Mouse (Mus musculus): ENCODE data around the gene Aaas. TPM values are rescaled to one million over a fixed set of nuclear protein-coding genes. Genes with fewer than 3 reads are reported as not detected.
A peak's percentile ranks its signal among the peaks of the same experiment; 100 is the strongest.
"Not testable (repeated sequence)": the region's sequence is repeated elsewhere in the genome, so short reads cannot be mapped to it uniquely, and the experiment has no call there.

Aaas gene
- total RNA-seq, 1 experiment from 2014 or later, result 24.0 TPM

DNA sequence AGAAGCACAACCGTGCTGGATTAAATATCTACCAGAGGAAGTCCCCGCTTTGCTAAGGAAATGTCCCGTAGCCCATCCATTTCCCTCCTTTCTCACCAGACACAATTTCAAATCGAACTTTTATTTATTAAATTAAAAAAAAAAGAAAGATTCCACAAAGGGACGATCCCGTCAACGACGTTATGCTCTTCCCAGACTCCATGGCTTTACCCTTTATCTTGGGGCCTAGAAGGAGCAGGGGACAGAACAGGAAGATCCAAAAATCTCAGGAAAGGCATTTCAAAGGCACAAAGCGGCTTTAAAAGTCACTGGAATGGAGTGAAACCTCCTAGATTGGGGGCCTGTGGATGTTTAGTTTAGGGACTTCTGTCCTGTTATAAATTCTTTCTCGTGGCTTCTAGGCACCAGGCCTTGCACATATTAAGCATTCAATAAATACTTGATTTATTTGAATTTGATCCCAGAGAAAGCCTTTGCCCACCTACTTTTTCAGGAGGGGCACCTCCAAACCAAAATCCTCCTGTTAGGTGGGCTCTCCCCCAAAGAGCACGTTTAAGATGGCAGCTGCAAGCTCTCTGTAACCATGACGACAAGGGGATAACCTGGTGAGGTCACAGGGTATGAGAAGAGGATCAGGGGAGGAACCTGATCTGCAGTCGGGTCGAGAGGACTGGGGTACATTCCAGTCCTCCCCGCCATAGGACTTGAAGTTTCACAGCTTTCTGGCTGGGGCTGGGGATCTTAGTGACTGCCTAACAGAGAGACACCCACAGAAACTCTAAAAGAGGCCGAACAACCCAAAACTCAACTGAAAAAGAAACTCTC is 6.1 kb upstream of the Aaas start:
- DNase-seq, result no peak

DNA sequence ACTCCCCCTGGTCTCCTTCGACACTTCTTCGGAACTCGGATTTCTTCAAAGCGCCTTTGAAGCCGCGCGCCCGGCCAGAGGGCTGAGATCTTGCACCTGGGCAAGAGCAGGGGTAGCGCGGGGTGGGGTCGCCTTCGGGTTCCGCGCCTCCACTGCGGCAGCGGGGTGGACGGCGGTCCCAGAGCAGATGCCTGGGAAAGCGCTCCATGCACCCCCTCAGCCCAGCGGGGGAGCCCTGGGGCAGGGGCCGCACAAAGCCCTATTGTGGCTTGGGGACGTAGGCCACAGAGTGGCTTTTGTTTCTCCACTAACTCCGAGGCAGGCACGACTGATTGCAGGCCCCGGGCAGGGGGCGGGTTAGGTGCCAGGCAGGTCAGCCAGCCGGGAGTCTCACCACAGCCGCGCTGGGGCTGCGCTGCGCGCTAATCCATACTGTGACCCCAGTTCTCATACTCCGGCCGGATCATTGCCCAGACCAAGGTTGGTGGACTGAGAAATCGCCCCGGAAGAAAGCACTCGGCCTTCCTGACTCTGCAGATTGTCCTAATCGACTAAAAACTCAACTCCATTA is 5.4 kb upstream of the Aaas start:
- no peak for DNase-seq

GRCm38 (mm10) chr15:102355134-102355870 is 4.7 kb upstream of the Aaas start:
- peak; percentile 57 for DNase-seq

DNA sequence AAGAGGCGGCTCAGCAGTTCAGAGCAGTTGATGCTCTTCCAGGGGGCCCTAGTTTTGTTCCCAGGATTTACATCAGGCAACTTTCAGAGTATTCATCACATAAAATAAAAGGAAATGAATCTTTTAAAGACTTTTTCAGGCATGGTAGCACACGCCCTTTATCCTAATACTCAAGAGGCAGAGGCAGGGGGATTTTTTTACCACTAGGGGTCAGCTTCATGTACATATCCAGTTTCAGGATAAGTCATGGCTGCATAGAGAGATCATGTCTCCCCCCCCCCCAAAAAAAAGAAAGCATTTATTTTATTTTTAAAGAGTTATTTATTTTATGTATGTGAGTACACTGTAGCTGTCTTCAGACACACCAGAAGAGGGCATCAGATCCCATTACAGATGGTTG is 3.4 kb upstream of the Aaas start:
- no peak for DNase-seq

GRCm38 (mm10) chr15:102352177-102352576 is 1.6 kb upstream of the Aaas start:
- DNase-seq, result no peak

- DNase-seq, result no peak
Observed at GRCm38 (mm10) chr15:102350942-102351291, 346 bp upstream of the Aaas start.

- no peak for DNase-seq
Observed at GRCm38 (mm10) chr15:102346444-102346843, 4.1 kb downstream of the Aaas start.

- no peak for DNase-seq
Observed at GRCm38 (mm10) chr15:102344490-102344889, 6.1 kb downstream of the Aaas start.

- peak; percentile 45 for DNase-seq
Observed at GRCm38 (mm10) chr15:102341580-102341979, 9.0 kb downstream of the Aaas start.

DNA sequence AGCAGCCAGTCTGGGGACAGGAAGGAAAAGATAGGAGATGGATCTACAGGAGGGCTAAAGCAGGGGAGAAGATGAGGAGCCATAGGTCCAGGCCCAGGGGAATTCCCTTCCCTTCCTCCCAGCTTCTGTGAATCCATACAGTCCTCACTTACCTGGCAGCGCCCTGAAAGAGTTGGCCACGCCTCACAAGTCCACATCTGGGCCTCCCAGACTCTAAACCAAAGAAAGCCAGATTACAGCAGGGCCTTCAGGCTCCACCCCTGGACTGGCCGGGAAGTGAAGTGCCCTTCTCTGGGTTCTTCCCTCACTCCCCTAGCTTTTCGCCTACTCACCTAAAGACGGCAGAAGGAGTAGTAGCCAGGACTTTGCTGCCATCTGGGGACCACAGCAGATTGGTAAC is 11.0 kb downstream of the Aaas start:
- DNase-seq, result no peak

DNA sequence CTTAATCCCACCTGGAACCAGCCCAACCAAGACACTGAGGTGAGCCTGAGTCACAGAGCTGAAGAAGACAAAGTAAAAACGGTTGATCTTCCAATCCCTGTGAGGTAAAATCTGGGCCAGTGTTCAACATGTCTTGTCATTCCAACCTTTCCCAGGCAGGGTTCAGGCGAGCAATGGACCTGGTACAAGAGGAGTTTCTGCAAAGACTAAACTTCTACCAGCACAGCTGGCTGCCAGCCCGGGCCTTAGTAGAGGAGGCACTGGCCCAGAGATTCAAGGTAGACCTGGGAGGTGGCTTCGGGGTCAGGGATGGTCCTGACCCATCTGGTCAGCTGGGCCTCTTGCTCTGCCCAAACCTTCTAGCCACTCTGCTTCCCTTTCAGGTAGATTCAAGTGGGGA is 13.6 kb downstream of the Aaas start:
- no peak for DNase-seq

DNA sequence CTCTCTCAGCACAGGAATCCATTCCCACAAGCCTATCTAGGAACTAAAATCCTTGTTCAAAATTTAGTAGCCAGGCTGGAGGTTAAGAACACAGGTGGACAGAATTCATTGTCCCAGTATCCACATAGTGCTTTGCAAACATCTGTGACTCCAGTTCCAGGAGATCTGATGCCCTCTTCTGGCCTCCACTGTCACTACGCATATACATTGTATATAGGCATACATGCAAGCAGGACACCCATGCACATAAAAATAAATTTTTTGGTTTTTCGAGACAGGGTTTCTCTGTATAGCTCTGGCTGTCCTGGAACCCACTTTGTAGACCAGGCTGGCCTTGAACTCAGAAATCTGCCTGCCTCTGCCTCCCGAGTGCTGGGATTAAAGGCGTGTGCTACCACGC is 14.6 kb downstream of the Aaas start:
- not testable (repeated sequence) for DNase-seq

- DNase-seq, result no peak
Observed at GRCm38 (mm10) chr15:102335254-102335653, 15.3 kb downstream of the Aaas start.

DNA sequence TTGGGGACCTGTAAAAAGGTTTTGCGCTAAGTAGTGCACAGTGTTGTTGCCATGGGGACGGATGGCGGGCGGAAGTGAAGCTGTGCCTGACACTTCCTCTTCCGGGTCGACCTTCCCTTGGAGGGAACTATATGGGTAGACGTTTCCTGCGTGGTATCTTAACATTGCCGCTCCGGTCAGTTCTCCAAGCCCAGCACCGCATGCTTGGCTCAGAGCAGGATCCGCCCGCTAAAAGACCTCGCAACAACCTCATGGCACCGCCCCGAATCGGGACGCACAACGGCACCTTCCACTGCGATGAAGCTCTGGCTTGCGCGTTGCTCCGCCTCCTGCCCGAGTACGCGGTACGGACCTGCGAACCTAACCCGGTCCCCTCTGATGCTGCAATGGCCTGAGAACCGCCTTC is 19.0 kb downstream of the Aaas start, which contains the start of gene Myg1:
Myg1 (plus strand) TSS at position 100 of the 406 bp plus-strand sequence.
- DNase-seq, result peak; percentile 78

GRCm38 (mm10) chr15:102326892-102327291 is 23.7 kb downstream of the Aaas start:
- no peak for DNase-seq

DNA sequence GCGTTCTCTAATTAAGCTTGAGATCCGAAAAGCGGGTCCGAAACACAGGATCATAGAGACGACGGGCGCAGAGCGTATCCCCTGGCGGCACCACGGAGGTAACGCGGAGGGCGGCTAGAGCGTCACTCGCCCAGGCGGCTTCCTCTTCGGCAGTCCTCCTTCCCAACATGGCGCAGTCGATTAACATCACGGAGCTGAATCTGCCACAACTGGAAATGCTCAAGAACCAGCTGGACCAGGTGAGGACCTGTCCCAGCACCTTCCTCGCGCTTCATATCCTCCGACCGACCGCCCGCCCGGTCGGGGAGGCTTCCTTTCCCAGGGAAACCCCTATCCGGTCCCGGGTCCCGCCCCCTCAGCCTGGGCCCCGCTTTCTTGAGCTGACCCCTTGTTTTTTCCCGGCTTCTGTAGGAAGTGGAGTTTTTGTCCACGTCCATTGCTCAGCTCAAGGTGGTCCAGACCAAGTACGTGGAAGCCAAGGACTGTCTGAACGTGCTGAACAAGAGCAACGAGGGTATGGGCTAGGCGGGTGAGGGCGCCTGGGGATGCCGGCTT is 24.5 kb downstream of the Aaas start, which contains the start of gene Pfdn5:
Pfdn5 (plus strand) TSS at position 95 of the 555 bp plus-strand sequence.
- peak; percentile 86 for DNase-seq

DNA sequence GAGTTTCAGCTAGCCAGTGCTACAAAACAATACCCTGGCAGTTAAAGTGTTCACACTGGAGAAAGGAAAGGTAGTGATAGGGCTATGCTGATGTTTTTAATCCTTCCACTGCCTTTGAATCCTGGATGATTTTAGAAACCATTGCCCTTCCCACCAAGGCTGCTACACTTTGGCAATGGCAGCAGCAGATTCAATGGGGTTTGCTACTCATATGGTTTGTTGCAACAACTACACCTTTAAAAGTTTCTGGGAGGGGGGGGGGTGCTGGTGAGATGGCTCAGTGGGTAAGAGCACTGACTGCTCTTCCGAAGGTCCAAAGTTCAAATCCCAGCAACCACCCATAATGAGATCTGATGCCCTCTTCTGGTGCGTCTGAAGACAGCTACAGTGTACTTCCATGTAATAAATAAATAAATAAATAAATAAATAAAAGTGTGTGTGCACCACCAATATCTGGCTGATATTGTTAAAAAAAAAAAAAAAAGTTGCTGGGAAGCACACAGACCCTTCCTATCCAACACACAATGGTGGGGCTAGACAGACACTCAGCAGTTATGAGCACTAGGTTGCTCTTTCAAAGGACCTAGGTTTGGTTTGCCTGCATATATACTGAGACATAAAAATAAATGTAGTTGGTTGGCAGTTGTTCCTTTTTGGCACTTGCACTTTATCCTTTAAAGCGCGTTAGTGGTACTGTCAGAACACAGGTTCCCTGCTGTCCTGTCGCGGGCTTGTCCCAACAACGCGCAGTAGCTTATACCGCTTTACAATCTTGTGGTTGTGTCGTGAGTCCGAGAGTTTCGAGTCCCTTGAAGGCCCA is 25.7 kb downstream of the Aaas start:
- DNase-seq, result no peak

DNA sequence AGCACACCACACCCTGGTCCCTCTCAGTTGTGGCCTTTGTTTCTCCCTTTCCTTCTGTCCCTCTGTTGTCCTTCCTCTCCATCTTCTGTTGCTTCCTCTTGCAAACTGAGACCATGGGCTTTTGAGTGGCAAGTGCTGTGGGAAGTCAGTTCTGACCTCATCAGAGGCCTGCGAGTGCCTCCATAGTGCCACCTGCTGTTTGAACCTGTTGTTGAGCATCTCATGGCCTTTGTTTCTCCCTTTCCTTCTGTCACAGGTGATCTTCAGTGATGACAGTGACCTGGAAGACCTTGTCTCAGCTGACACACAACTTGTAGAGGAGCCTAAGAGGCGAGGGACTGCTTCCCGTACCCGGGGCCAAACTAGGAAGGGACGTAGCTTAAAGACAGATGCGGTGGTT is 34.3 kb downstream of the Aaas start:
- peak; percentile 63 for DNase-seq

DNA sequence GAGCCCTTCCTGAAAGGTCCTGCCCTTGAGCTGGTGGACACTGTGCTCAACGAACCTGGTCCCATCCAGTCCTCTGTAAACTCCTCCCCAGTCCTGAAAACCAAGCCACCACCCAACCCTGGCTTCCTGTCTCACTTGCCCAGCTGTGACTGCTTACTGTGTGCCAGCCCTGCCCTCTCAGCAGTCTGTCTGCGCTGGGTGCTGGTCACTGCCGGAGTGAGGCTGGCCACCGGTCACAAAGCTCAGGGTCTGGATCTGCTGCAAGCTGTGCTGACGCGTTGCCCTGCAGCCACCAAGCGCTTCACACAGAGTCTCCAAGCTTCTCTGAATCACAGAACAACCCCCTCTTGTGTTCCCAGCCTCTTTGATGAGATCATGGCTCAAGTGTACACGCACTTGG is 35.3 kb downstream of the Aaas start:
- peak; percentile 23 for DNase-seq

DNA sequence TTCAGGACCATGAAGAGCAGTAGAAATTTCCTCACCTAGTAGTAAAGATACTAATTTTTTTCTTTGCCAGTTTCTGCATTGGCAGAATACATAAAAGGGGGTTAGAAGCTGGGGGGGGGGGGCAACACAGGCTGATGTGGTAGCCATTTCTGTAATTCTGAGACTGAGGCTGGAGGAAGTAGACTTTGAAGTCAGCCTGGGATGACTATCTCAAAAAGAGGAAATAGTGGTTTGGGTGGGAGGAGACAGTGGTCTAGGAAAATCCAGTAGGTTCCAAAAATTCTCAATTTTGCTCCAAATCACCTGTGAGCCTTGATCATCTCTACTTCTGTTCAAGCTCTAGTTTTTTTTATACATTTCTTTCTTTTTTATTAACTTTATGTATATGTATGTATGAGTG is 39.1 kb downstream of the Aaas start:
- DNase-seq, result no peak

- DNase-seq, result peak; percentile 63
Observed at GRCm38 (mm10) chr15:102310074-102310845, 40.3 kb downstream of the Aaas start.

Measured in adrenal gland, postnatal 25 days (tissue).